Mouse (Mus musculus): ENCODE data around the gene Hivep2. TPM values are rescaled to one million over a fixed set of nuclear protein-coding genes. Genes with fewer than 3 reads are reported as not detected.

The Hivep2 gene
- total RNA-seq (2023): 1 to 10 TPM; 2.3 to 2.8 TPM

GRCm38 (mm10) chr10:13965974-13966829 lies at the start of gene Hivep2:
Gene Hivep2 (plus strand): TSS chr10:13966075.

Other genes with a start within 250 kb of the Hivep2 start
- 1 to 10 TPM; 2.2 to 2.9 TPM for gene Aig1, start 97.1 kb upstream of the Hivep2 start, total RNA-seq (2023)

All from neutrophil, adult 59 days (primary cell).